Mouse (Mus musculus) stomach, postnatal 0 days (tissue): ENCODE data around the gene Pdik1l.

Source experiments
- CTCF ChIP-seq: IDR thresholded peaks from 2 replicates; pipeline ENCODE4 v1.5.1; 2016; ENCODE audit warnings: antibody characterized with exemption, low read depth, mild to moderate bottlenecking, moderate library complexity
- EP300 ChIP-seq: optimal IDR thresholded peaks from 2 replicates; pipeline ENCODE3; 2016; ENCODE audit warnings: antibody characterized with exemption

- no peak for TF ChIP-seq CTCF
- no peak for TF ChIP-seq EP300
Measured at GRCm38 (mm10) chr4:134306963-134307362, 19.3 kb upstream of the Pdik1l start.
